Mouse (Mus musculus) thymus, adult 2 months (tissue): ENCODE measurements around the gene Cmtm1.

Source experiments
- CTCF ChIP-seq: fragments of 200-500 bp; IDR thresholded peaks from 2 replicates; pipeline ENCODE4 v1.5.1; 2012; ENCODE audit warnings: mild to moderate bottlenecking, control low read depth, low read length, moderate library complexity, borderline replicate concordance; ENCODE audit not compliant: control insufficient read depth, poor library complexity, insufficient read depth; ENCODE audit errors: extremely low read depth
- POLR2A ChIP-seq: fragments of 200-500 bp; IDR thresholded peaks from 2 replicates; pipeline ENCODE4 v1.6.1; 2012; ENCODE audit warnings: mild to moderate bottlenecking, low read length, control low read depth, moderate library complexity; ENCODE audit not compliant: control insufficient read depth, poor library complexity, insufficient read depth; ENCODE audit errors: extremely low read depth

DNA sequence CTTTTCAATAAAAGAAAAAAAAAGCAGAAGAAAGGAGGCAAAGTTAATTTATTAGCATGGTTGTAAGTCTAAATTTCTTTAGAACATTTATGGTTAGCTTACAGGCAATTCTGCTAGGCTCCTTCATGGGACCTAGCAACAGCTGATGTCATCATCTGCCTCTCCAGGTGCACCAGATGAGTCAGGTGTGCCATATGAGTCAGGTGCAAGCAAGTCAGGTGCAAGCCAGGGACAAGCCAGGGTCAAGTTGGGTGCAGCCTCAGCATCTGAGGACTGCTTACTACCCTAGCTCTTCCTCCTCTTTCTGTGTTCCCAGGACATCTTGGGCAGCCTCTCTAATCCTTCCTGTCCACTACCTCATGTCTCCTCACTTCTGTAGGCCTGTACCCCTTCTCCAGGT is 41.6 kb downstream of the Cmtm1 start:
- TF ChIP-seq POLR2A (no peak), CTCF (no peak)
